Mouse (Mus musculus) thymus, postnatal 36 days (tissue): ENCODE measurements around the gene Atg10.
"Not testable (repeated sequence)": the region's sequence is repeated elsewhere in the genome, so short reads cannot be mapped to it uniquely, and the experiment has no call there.

Experiments
- DNase-seq, 2 experiments: peaks; one replicate each; pipeline ENCODE4 v3.0.0; 2022; ENCODE audit warnings: mixed read lengths in 2 of 2

Atg10 gene

GRCm38 (mm10) chr13:91223587-91224437 lies at the start of gene Atg10:
Gene Atg10 (minus strand): TSS chr13:91223968.
- DNase-seq, result peak; percentile 93 to 96

DNA sequence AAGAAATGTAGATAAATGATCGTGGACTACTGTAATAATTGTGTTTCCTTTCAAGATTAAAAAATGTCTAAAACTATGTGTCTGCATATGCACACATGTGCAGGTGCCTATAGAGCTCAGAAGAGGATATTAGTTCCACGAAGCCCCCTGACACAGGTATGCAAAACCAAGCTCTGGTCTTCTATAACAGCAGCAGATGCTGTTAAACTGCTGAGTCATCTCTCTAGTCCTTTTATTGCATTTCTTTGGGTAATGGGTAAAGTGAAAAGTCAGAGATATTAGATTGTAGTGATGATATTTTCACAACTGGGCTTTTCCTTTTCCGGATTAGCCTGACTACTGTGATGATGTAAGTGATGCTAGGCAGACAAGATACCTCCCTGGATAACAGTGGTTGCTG lies 28.6 kb upstream of the Atg10 start:
- no peak for DNase-seq

GRCm38 (mm10) chr13:91251636-91252035 lies 27.9 kb upstream of the Atg10 start:
- no peak for DNase-seq

DNA sequence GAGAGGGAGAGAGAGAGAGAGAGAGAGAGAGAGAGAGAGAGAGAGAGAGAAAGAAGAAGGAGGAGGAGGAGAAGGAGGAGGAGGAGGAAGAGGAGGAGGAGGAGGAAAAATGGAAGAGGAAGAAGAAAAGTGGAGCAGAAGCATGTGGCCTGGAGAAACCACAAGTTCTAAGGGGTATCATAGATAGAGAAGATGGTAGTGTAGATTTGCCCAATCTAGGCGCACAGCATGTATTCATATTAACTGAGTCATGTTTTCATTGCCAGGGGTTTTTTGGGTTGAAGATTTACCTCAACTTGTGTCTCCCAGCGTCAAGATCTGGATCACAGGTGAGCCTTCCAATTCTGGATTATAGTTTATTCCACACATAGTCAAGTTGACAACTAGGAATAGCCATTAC lies 26.3 kb upstream of the Atg10 start:
- not testable (repeated sequence) for DNase-seq

GRCm38 (mm10) chr13:91246472-91246871 lies 22.7 kb upstream of the Atg10 start:
- no peak for DNase-seq

DNA sequence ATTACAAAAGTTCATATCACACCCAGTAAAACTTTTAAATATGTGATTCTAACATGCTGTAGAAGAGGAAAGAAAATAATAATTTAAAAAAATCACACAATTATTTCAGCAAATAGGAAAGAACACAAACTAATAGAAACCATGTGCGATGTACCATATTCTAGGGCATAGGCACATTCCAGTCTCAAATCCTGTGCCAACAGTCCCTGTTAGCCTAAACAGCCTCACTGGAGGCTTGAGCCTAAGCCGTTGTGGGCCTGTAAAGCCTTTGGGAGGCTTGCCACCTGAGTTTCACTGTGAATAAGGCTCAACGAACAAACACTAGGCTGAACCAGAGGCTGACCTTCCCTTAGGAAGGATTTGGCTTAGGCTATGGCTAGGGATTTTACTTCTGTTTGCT lies 14.2 kb upstream of the Atg10 start:
- DNase-seq, result no peak

DNA sequence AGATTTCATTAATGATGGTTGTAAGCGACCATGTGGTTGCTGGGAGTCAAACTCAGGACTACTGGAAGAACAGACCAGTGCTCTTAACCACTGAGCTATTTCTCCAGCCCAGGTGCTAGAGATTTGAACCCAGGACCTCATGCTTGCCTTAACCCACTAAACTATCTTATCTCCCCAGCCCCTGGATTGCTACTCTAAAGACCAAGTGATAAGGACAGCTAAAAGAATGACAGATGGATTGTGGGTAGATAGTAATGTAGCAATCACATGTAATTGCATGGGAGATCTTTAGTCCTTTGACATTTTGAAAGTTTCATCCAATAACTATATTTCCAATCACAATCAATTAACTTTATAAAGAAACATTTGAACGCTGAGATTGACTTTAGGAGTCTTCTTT lies 13.1 kb upstream of the Atg10 start:
- no peak for DNase-seq

DNA sequence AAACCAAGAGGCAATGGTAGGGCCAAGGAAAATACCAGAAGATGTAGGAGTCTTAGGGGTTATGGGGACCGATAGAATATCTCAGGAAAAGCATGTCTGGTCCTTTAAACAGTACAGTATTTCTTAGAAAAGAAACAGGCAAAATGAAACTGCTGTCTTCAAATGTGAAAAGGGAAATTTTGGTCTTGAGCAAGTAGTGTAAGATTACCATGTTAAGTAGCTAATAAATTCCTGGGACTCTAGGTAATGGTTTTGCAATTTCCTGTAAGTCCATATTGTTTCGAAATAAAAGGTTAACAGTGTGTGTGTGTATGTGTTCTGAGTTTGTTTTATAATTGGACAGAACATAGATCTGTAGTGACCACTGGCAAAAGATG lies 658 bp upstream of the Atg10 start:
- DNase-seq, result no peak

- no peak for DNase-seq
These were observed 705 bp downstream of the Atg10 start for GRCm38 (mm10) chr13:91223063-91223462.

DNA sequence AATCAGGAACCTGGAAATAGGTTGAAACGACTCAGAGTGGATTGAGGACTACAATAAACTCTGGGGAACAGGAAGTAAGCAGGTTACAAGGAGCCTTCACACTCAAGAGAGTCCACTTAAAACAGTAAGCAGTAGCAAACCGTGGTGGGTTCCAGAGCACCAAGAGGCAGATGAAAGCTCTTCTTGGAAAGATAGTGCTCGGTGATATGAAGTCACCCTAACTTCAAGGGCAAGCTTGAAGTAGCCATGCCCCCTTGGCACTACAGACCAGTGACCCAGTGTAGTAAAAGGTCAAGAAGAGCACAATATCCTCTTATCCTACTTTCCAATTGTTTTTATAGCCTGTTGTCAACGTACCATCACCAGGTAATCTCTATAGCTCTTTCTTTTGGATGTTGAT lies 2.1 kb downstream of the Atg10 start:
- no peak for DNase-seq

GRCm38 (mm10) chr13:91217691-91218090 lies 6.1 kb downstream of the Atg10 start:
- DNase-seq, result no peak

DNA sequence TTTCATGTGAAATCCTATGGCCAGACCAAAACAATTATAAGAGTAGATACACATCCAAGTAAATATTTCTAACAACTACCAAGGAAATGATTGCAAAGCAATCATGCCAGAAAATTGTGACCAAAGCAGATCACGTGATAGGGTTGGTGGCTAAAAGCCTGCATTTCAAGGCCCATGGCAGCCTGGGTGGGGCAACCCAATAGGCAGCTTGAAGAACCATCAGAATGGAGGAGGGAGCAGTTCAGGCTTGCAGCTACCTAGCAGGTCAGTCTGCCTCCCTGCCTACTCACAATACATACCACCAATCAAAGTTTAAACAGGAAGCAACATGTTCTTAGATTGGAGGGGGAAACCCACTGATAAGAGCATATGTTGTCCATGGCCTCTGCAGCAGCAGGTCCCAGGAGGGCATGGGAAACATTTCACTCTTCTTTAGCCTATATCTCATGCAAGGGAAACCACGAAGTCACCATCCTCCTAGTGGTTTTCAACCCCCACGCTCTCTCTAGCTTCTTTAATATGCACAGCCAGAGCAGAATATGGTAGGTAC lies 7.0 kb downstream of the Atg10 start:
- DNase-seq, result no peak

DNA sequence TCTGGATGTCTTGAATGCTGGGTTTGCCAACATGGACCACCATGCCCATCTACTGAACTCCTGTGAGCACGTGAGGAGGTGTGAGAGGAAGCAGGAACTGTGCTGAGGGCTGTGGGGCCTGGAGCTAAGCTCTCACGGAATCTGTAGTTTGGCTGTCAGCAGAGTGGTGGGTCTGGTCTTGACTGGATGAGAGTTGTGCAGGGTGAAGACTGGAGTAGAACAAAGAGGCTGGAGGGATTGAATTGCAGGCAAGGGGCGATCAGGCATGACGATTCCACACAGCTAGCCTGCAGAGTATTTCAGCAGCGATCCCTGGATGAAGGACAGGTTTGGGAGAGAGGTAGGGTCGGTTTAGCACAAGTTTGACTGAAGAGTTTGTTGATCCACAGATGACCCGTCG lies 10.8 kb downstream of the Atg10 start:
- no peak for DNase-seq

DNA sequence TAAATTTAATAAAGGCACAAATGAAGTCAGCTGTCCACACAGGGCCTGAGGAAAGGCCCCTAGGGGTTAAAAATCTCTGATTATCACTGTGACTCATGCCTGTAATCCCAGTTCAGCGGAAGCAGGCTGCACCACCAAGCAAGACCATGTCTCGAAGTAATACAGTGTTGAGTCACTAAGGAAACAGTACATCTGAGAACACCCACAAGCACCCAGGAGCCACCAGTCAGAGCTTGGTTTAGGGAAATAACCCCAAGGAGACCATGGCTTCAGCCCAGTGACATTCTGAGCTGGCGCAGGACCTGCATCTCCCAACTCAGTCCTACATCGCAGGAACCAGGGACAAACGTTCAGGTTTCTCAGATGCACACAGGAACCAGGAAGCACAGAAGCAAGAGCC lies 17.5 kb downstream of the Atg10 start:
- no peak for DNase-seq

GRCm38 (mm10) chr13:91202564-91202963 lies 21.2 kb downstream of the Atg10 start:
- DNase-seq, result no peak

DNA sequence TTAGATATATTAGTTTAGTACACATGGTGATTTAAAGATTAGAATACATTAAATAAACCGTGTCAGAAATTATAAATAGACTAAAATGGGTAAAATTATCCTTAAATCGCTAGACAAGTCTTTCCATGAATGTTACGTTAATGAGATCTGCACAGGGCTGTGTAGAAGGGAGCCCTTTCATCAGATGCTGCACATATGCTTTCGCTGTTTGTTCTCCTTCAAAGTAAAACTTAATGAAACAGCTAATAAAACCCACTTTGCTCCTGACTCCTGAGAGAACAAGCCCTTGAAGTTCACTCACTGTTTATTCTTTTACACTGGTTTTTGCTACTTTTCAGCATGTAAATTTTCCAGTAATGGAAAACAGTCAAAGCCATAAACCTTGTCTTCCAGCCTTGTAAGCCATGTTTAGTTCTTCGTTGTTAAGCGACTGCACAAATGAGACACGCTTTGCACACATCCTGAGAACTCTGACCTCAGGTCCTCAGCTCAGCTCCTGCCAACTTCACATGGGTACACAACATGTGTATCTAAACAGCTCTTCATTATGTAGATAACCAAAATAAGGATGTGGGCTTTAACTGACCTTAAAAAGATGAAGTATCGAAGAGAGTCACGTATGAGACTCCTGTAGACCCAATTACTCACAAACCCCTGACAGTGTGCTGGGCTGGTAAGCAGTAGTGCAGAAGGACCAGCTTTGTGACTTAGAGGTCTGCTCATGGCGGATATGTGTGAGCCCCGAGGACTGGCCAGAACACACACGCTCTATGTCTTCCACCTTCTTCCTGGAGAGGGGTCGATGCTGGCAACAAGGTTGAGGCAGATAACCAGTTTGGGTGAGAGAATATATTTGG lies 36.2 kb downstream of the Atg10 start:
- no peak for DNase-seq

GRCm38 (mm10) chr13:91185248-91185867 lies 38.4 kb downstream of the Atg10 start:
- DNase-seq, result no peak

- no peak for DNase-seq
These were observed 39.5 kb downstream of the Atg10 start for GRCm38 (mm10) chr13:91184226-91184625.

DNA sequence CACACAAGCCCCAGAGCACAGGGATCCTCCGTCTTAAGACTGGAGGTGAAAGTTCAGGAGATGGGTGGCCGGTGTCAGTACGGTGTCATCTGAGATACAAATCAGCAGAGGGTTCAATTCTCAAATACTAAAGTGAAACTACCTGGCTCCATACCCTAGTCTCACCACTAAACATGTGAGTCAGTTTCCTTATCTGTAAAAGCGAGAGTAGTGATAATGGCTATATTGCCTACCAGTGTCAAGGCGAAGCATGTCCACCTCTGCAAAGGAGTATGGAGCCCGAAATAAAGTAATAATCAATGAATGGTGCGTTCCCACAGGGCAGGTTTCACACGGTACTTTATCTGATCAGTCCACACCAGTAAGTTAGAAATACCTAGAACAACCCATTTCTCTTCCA lies 43.4 kb downstream of the Atg10 start:
- DNase-seq, result no peak

GRCm38 (mm10) chr13:91179174-91179899 lies 44.4 kb downstream of the Atg10 start:
- no peak for DNase-seq

DNA sequence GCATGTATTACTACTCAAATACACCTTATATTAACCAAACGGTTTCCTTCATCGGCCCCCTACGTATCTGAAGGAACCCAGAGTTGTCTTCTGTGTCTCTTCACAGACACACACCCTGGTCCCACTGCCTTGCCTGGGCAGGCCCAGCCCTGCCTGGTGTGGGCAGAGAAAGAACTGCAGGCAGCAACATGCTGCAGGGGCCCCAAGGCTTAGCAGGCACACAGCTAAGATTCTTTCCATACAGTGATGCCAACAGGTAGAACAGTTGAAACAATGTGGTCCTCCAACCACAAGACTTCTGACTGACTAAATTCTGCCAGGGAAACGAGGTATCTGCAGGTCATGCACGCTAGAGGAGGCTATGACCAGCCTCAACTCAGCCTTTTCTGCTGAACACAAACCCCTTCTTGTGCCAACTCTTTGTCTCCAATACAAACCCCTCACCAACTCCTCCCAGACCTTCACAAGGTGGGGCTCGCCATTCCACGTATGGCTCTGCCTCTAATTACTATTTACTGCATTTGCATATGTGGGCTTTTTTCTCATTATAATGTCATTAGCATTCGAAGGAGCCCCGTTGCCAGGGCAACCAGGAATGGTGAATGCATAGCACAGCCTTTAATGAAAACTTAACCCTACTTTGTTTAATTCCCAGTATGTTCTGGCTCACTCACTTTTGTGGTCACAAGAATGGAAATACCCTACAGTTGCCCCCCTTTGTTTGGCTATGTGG lies 45.2 kb downstream of the Atg10 start:
- no peak for DNase-seq

DNA sequence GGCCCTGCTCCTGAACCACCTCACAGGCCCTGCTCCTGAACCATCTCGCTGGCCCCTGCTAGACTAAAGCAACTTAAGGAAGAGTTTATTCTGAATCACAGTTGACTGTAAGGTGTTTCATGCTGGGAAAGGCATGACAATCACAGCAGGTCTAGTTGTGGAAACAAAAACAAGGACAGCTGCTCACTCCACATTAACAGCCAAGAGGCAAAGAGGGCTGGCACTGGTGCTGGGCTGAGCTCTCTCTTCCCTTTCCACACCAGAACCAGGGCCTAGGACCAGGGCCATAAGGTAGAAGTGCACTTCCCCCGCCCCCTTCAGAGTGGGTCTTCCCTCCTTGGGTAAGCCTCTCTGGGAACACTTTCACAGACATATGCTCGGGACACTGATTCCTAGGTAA lies 48.4 kb downstream of the Atg10 start:
- DNase-seq, result no peak
